Mouse (Mus musculus) fat pad, adult 2 months (tissue): ENCODE results near the gene Lpar1.

ENCODE experiments used
- DNase-seq: peaks from one replicate; pipeline ENCODE4 v3.0.0-alpha.2; 2011; ENCODE audit warnings: low read depth, low spot score; ENCODE audit errors: extremely low read depth

Gene Lpar1

DNA sequence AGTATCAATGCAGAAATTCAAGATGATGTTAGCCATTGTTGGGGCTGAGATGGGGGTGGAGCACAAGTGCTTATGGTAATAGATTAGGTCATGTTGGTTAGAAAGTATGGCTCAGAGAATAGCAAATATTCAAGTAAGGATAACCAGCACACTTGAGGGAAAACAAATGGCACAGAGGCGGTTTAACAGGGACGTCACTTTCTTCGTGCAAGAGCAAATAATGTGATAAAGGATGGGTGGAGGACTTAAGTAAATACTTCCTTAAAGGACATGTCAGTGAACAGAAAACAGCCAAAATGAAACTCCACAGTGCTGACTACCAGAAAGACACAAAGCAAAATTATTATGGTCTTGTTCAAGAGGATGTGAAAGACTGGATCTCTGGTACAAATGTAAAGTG lies 42.1 kb downstream of the Lpar1 start:
- DNase-seq = no peak

- no peak for DNase-seq
These were observed 44.9 kb downstream of the Lpar1 start for GRCm38 (mm10) chr4:58508833-58509232.

GRCm38 (mm10) chr4:58507536-58507935 lies 46.2 kb downstream of the Lpar1 start:
- no peak for DNase-seq

DNA sequence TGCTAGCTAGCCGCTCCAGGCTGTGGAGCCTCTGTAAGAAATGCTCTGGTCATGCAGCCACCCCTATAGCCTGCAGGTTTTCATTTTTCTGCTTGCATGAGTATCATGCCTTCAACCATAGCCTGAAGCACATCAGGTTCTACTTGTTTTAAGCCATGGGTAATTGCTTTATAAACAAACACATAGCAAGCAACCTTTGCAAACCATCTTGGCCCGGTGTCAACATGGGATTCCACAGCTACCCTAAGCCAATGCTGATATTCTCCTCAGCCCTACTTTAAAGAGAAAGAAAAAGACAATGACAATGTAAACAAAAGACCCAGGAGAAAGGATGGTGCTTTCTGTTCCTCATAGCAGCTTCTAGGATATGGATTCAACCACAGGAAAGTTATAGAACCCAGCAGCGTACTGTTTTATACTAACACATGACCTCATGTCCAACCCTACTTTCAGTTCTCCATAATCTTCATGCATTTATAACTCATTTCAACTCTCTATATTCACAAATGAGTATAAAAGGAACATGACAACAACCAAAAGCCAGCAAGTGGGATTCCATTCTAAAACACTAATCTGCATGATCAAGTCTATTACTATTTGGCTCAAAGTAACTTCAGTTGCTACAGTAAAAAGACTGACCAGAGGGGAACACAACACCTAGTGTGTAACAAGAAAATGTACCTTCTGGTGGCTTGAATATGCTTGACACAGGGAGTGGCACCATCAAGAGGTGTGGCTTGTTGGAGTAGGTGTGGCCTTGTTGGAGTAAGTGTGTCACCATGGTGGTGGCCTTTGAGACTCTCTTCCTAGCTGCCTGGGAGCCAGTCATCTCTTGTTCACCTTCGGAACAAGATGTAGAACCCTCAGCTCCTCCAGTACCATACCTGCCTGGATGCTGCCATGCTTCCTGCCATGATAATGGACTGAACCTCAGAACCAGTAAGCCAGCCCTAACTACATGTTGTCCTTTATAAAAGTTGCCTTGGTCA lies 46.9 kb downstream of the Lpar1 start:
- no peak for DNase-seq

- no peak for DNase-seq
These were observed 49.4 kb downstream of the Lpar1 start for GRCm38 (mm10) chr4:58504250-58504649.

- no peak for DNase-seq
These were observed 52.5 kb downstream of the Lpar1 start for GRCm38 (mm10) chr4:58501012-58501777.

DNA sequence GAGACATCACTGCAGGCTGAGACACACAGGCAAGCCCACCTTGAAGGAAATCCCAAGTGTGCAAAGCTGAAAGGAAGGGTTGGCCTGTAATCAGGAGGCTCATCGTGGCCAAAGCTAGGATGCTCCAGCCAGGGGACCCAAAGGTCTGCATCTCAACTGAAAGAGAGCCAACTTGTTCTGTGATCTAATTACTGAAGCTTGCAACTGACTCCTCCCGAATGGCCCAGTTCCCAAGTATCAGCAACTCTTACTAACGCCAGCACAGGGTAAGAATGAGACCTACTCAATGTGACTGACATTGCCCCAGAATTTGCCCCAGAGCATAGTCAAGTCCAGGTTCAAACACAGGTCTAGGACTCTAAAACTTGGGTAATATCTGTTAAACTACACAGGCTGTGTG lies 53.9 kb downstream of the Lpar1 start:
- no peak for DNase-seq

DNA sequence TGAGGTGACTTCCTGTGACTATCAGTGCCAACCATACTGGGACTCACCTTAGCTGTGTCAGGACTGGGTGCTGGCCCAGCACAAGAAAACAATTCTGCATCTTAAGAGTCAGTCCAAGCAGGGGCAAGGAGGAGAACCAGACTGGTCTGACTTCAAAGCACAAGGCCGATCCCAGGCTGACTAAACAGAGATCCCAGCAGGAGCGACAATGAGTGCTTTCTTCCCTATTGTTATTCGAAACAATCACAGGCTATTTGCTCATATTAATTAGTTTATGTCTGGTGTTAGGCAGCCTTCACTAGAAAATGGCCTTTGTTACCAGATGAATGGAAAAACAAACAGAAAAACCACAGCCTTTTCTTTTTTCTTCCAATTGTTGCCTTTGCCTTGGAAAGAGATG lies 54.5 kb downstream of the Lpar1 start:
- no peak for DNase-seq

DNA sequence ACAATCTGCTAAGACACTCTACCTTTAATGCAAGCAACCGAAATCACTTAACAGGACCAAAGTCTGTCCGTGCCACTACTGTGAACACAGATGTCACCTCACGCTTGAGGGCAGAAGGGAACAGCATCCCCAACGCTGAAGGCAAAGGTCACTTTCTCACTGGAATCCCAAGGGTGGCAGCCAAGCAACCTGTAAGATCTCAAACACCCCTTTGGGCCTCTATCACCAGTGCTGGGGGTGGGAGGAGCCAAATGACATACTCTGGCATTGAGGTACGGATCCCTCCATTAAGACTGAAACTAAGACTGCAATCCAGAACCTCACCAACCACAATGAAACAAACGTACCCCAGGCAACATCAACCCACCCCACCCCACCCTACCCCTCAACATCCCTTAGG lies 55.0 kb downstream of the Lpar1 start:
- DNase-seq = no peak

- DNase-seq = no peak
These were observed 56.4 kb downstream of the Lpar1 start for GRCm38 (mm10) chr4:58497284-58497683.

GRCm38 (mm10) chr4:58496743-58497142 lies 57.0 kb downstream of the Lpar1 start:
- DNase-seq = no peak

GRCm38 (mm10) chr4:58491742-58492141 lies 62.0 kb downstream of the Lpar1 start:
- DNase-seq = no peak

- no peak for DNase-seq
These were observed 63.3 kb downstream of the Lpar1 start for GRCm38 (mm10) chr4:58490374-58490773.

GRCm38 (mm10) chr4:58478564-58478963 lies 75.1 kb downstream of the Lpar1 start:
- no peak for DNase-seq

GRCm38 (mm10) chr4:58477691-58478090 lies 76.0 kb downstream of the Lpar1 start:
- DNase-seq = no peak

DNA sequence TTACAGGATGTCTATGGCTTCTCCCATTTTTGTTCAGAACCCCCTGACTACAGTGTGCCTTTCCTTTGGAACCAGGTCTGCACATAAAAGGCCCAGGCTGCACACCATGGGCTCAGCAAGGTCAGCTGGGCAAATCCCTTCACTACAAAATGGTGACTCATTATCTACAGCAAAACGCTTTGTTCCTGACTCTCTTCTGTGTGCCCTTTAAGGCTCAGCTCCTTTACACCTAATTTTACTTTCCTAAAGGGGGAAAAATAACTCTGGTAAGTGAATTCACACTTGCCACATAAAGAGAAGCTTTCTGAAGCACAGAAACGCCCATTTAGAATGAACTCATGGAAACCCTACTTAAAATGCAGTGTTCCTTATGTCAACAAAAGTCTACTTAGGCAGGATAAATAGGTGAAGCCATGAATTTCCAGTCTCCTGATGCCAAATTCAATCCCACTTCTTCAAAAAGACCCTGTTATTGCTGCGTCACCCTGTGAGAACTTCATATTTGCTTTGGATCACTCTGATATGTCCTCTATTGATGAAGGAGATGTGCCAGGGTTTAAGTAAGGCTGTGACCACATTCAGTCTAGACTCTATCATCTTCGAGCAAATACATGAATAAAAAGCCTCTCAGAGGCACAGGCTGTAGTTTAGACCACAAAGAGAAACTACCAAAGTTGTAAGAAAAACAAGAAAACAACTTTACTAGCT lies 82.3 kb downstream of the Lpar1 start:
- no peak for DNase-seq

- no peak for DNase-seq
These were observed 83.8 kb downstream of the Lpar1 start for GRCm38 (mm10) chr4:58469651-58470592.

DNA sequence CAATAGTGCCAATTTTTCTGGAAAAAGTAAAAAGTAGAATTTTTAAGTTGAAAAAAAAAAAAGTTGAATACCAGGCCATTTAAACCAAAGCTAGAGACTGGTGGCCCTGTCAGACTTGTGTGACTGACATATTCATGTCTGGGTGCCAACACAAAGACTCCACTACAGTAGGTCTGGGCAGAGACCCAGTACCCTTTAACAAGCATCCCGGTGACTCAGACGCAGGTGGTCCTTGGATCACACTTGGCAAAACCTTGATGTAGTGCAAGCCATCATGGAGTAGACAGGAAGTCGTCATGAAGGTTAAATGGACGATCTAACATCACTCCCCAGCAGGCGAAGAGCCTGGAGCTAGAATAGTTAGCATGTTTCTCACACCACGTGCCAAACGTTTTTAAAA lies 84.7 kb downstream of the Lpar1 start:
- no peak for DNase-seq

- no peak for DNase-seq
These were observed 88.1 kb downstream of the Lpar1 start for GRCm38 (mm10) chr4:58465586-58465985.
